Mouse (Mus musculus): Measurements from ENCODE around the gene Neo1. TPM values are rescaled to one million over a fixed set of nuclear protein-coding genes. Genes with fewer than 3 reads are reported as not detected.

The Neo1 gene
- polyA plus RNA-seq, 1 experiment = 35.1 TPM

- Histone ChIP-seq H3K79me3 (ENCODE audit: low read depth) (no peaks in the 10 kb centered on the region), H3K27me3 (ENCODE audit: control insufficient read depth, insufficient read depth, insufficient read length) (no peaks in the 10 kb centered on the region), H3ac (ENCODE audit: control insufficient read depth, insufficient read length, low read depth) (no peak overlapping the region), H3K4me3 (ENCODE audit: insufficient read depth, poor library complexity, severe bottlenecking) (no peak overlapping the region), H3K79me2 (ENCODE audit: control insufficient read depth, insufficient read depth) (no peaks in the 10 kb centered on the region), H3K36me3 (ENCODE audit: control insufficient read depth, insufficient read depth) (peaks cover 11% of the 10 kb centered on the region)
- TF ChIP-seq MYOG (IDR thresholded peaks at IDR 0.05; ENCODE audit: control insufficient read depth, extremely low read depth, insufficient read length) = no peak
- TF ChIP-seq FOSL1 (IDR thresholded peaks at IDR 0.05; ENCODE audit: insufficient read depth, low read length, poor library complexity, severe bottlenecking) = no peak
- TF ChIP-seq CEBPB (IDR thresholded peaks at IDR 0.05; ENCODE audit: low read depth) = no peak
- no peak for TF ChIP-seq USF1 (IDR thresholded peaks at IDR 0.05; ENCODE audit: low read depth)
Observed at GRCm38 (mm10) chr9:58928103-58928502, 108.1 kb downstream of the Neo1 start.

GRCm38 (mm10) chr9:58902869-58903585, 133.2 kb downstream of the Neo1 start:
- Histone ChIP-seq H3ac (ENCODE audit: control insufficient read depth, insufficient read length, low read depth) (no peak overlapping the region), H3K79me2 (ENCODE audit: control insufficient read depth, insufficient read depth) (no peaks in the 10 kb centered on the region), H3K79me3 (ENCODE audit: low read depth) (no peaks in the 10 kb centered on the region), H3K4me3 (ENCODE audit: insufficient read depth, poor library complexity, severe bottlenecking) (no peak overlapping the region), H3K27me3 (ENCODE audit: control insufficient read depth, insufficient read depth, insufficient read length) (no peaks in the 10 kb centered on the region), H3K36me3 (ENCODE audit: control insufficient read depth, insufficient read depth) (peaks cover 45% of the 10 kb centered on the region)
- TF ChIP-seq CTCF (IDR thresholded peaks at IDR 0.05; ENCODE audit: control insufficient read depth, insufficient read depth, insufficient read length) (peak; percentile 20), USF1 (IDR thresholded peaks at IDR 0.05; ENCODE audit: low read depth) (no peak)

GRCm38 (mm10) chr9:58899602-58900001, 136.6 kb downstream of the Neo1 start:
- Histone ChIP-seq H3K79me3 (ENCODE audit: low read depth) (no peaks in the 10 kb centered on the region), H3K4me3 (ENCODE audit: insufficient read depth, poor library complexity, severe bottlenecking) (no peak overlapping the region), H3K27me3 (ENCODE audit: control insufficient read depth, insufficient read depth, insufficient read length) (no peaks in the 10 kb centered on the region), H3ac (ENCODE audit: control insufficient read depth, insufficient read length, low read depth) (no peak overlapping the region), H3K79me2 (ENCODE audit: control insufficient read depth, insufficient read depth) (no peaks in the 10 kb centered on the region), H3K36me3 (ENCODE audit: control insufficient read depth, insufficient read depth) (peaks cover 21% of the 10 kb centered on the region)
- TF ChIP-seq USF1 (IDR thresholded peaks at IDR 0.05; ENCODE audit: low read depth) = no peak
- TF ChIP-seq MYOG (IDR thresholded peaks at IDR 0.05; ENCODE audit: control insufficient read depth, extremely low read depth, insufficient read length) = no peak
- no peak for TF ChIP-seq CEBPB (IDR thresholded peaks at IDR 0.05; ENCODE audit: low read depth)
- no peak for TF ChIP-seq MYOD1 (IDR thresholded peaks at IDR 0.05; ENCODE audit: control insufficient read depth, insufficient read length, low read depth)
- TF ChIP-seq FOSL1 (IDR thresholded peaks at IDR 0.05; ENCODE audit: insufficient read depth, low read length, poor library complexity, severe bottlenecking) = no peak
- TF ChIP-seq MAX (IDR thresholded peaks at IDR 0.05) = no peak
- no peak for TF ChIP-seq CTCF (IDR thresholded peaks at IDR 0.05; ENCODE audit: control insufficient read depth, insufficient read depth, insufficient read length)

- no peak for TF ChIP-seq USF1 (IDR thresholded peaks at IDR 0.05; ENCODE audit: low read depth)
- no peak for TF ChIP-seq MYOG (IDR thresholded peaks at IDR 0.05; ENCODE audit: control insufficient read depth, extremely low read depth, insufficient read length)
- Histone ChIP-seq H3K4me3 (ENCODE audit: insufficient read depth, poor library complexity, severe bottlenecking) (no peak overlapping the region), H3K27me3 (ENCODE audit: control insufficient read depth, insufficient read depth, insufficient read length) (no peaks in the 10 kb centered on the region), H3K79me3 (ENCODE audit: low read depth) (no peaks in the 10 kb centered on the region), H3ac (ENCODE audit: control insufficient read depth, insufficient read length, low read depth) (no peak overlapping the region), H3K79me2 (ENCODE audit: control insufficient read depth, insufficient read depth) (no peaks in the 10 kb centered on the region), H3K36me3 (ENCODE audit: control insufficient read depth, insufficient read depth) (peaks cover 46% of the 10 kb centered on the region)
Observed at GRCm38 (mm10) chr9:58891840-58892640, 144.2 kb downstream of the Neo1 start.

GRCm38 (mm10) chr9:58890893-58891292, 145.3 kb downstream of the Neo1 start:
- Histone ChIP-seq H3K79me3 (ENCODE audit: low read depth) (no peaks in the 10 kb centered on the region), H3K79me2 (ENCODE audit: control insufficient read depth, insufficient read depth) (no peaks in the 10 kb centered on the region)

More at GRCm38 (mm10) chr9:58890893-58891292, 145.3 kb downstream of the Neo1 start:
- no peak overlapping the region for H3K4me3 ChIP-seq (ENCODE audit: insufficient read depth, poor library complexity, severe bottlenecking)
- TF ChIP-seq FOSL1 (IDR thresholded peaks at IDR 0.05; ENCODE audit: insufficient read depth, low read length, poor library complexity, severe bottlenecking) (no peak), CTCF (IDR thresholded peaks at IDR 0.05; ENCODE audit: control insufficient read depth, insufficient read depth, insufficient read length) (no peak), CEBPB (IDR thresholded peaks at IDR 0.05; ENCODE audit: low read depth) (no peak), MYOG (IDR thresholded peaks at IDR 0.05; ENCODE audit: control insufficient read depth, extremely low read depth, insufficient read length) (no peak), MYOD1 (IDR thresholded peaks at IDR 0.05; ENCODE audit: control insufficient read depth, insufficient read length, low read depth) (no peak), USF1 (IDR thresholded peaks at IDR 0.05; ENCODE audit: low read depth) (no peak), MAX (IDR thresholded peaks at IDR 0.05) (no peak)
- no peak overlapping the region for H3ac ChIP-seq (ENCODE audit: control insufficient read depth, insufficient read length, low read depth)
- H3K27me3 ChIP-seq (ENCODE audit: control insufficient read depth, insufficient read depth, insufficient read length) = no peaks in the 10 kb centered on the region
- H3K36me3 ChIP-seq (ENCODE audit: control insufficient read depth, insufficient read depth) = peaks cover 51% of the 10 kb centered on the region

Data from C2C12 (cell line).